Mouse (Mus musculus) erythroblast, adult 5-6 weeks (primary cell): Measurements from ENCODE around the gene Vdac1. TPM values are rescaled to one million over a fixed set of nuclear protein-coding genes. Genes with fewer than 3 reads are reported as not detected.

Experiments
- ATAC-seq: replicated peaks from 2 replicates; pipeline ENCODE4 v1.8.0; 2016; ENCODE audit warnings: moderate number of reproducible peaks, mild to moderate bottlenecking, moderate TSS enrichment, inconsistent platforms; ENCODE audit not compliant: poor library complexity, low FRiP score, severe bottlenecking
- total RNA-seq, 2 experiments: library from RNA; stranded (forward) in 1 of 2; stranded (reverse) in 1 of 2; fragments of 150-400 nt in 1 of 2; fragments of 200-764, 138-1000 nt in 1 of 2; gene quantifications; 2 replicates each; pipeline versions ENCODE4 v1.2.3 to v1.2.4; 2015 to 2017; ENCODE audit warnings: low replicate concordance in 2 of 2

Vdac1 gene
- total RNA-seq, 2 experiments from 2014 or later, result 32.9 to 34.0 TPM

GRCm38 (mm10) chr11:52405196-52405688, 44.6 kb downstream of the Vdac1 start:
- no peak for ATAC-seq

GRCm38 (mm10) chr11:52409316-52409715, 48.7 kb downstream of the Vdac1 start:
- no peak for ATAC-seq

GRCm38 (mm10) chr11:52418358-52418757, 57.7 kb downstream of the Vdac1 start:
- ATAC-seq, result no peak

- no peak for ATAC-seq
These were observed 58.6 kb downstream of the Vdac1 start for GRCm38 (mm10) chr11:52419246-52419645.

GRCm38 (mm10) chr11:52419861-52420260, 59.2 kb downstream of the Vdac1 start:
- ATAC-seq, result no peak

GRCm38 (mm10) chr11:52420296-52421052, 59.8 kb downstream of the Vdac1 start:
- ATAC-seq, result no peak

- ATAC-seq, result peak; percentile 77; the same call in 1 of the 2 replicates
These were observed 60.6 kb downstream of the Vdac1 start for GRCm38 (mm10) chr11:52421053-52421778.

- ATAC-seq, result no peak
These were observed 68.8 kb downstream of the Vdac1 start for GRCm38 (mm10) chr11:52429440-52429839.

GRCm38 (mm10) chr11:52431594-52431993, 70.9 kb downstream of the Vdac1 start:
- no peak for ATAC-seq

- no peak for ATAC-seq
These were observed 71.5 kb downstream of the Vdac1 start for GRCm38 (mm10) chr11:52432148-52432547.

GRCm38 (mm10) chr11:52433076-52433796, 72.6 kb downstream of the Vdac1 start:
- ATAC-seq, result no peak

GRCm38 (mm10) chr11:52433797-52434195, 73.1 kb downstream of the Vdac1 start:
- ATAC-seq, result no peak

- no peak for ATAC-seq
These were observed 74.8 kb downstream of the Vdac1 start for GRCm38 (mm10) chr11:52435466-52435865.

GRCm38 (mm10) chr11:52437123-52437522, 76.5 kb downstream of the Vdac1 start:
- ATAC-seq, result no peak

Other genes starting within 250 kb of the Vdac1 start
- not detected in 2 replicates for gene Olfr1373, start 215.3 kb upstream of the Vdac1 start, total RNA-seq (2015; ENCODE audit: low replicate concordance)
- not detected in 2 replicates for gene Olfr1373, start 215.3 kb upstream of the Vdac1 start, total RNA-seq (2017; ENCODE audit: low replicate concordance)
- gene Olfr1371, start 146.9 kb upstream of the Vdac1 start, total RNA-seq (2015; ENCODE audit: low replicate concordance), result not detected in 2 replicates
- gene Olfr1371, start 146.9 kb upstream of the Vdac1 start, total RNA-seq (2017; ENCODE audit: low replicate concordance), result not detected in 2 replicates
- gene Skp1a, start 128.9 kb upstream of the Vdac1 start, total RNA-seq (2015; ENCODE audit: low replicate concordance), result 80.5 and 95.3 TPM in 2 replicates
- 81.2 and 90.5 TPM in 2 replicates for gene Skp1a, start 128.9 kb upstream of the Vdac1 start, total RNA-seq (2017; ENCODE audit: low replicate concordance)
- gene Tcf7, start 77.8 kb upstream of the Vdac1 start, total RNA-seq (2015; ENCODE audit: low replicate concordance), result 1.7 and 1.9 TPM in 2 replicates
- 0.28 and 0.68 TPM in 2 replicates for gene Tcf7, start 77.8 kb upstream of the Vdac1 start, total RNA-seq (2017; ENCODE audit: low replicate concordance)
- gene 9530068E07Rik, start 35.6 kb downstream of the Vdac1 start, total RNA-seq (2015; ENCODE audit: low replicate concordance), result 30.6 and 35.1 TPM in 2 replicates
- 22.2 and 24.3 TPM in 2 replicates for gene 9530068E07Rik, start 35.6 kb downstream of the Vdac1 start, total RNA-seq (2017; ENCODE audit: low replicate concordance)